Mouse (Mus musculus) CH12.LX (cell line): ENCODE results near the gene Tia1. TPM values are rescaled to one million over a fixed set of nuclear protein-coding genes. Genes with fewer than 3 reads are reported as not detected.

Source experiments
- DNase-seq: peaks from one replicate; pipeline ENCODE4 v3.0.0-alpha.2; 2013; ENCODE audit errors: extremely low read depth
- H3K27ac ChIP-seq: 2 replicates; pipeline ENCODE4 v1.5.1; 2012; ENCODE audit warnings: low read depth, mild to moderate bottlenecking, control low read depth, moderate library complexity; ENCODE audit not compliant: insufficient read depth
- H3K27me3 ChIP-seq: replicated peaks from 2 replicates; pipeline ENCODE3; 2012; ENCODE audit warnings: inconsistent platforms
- H3K36me3 ChIP-seq, 2 experiments: replicated peaks in 1 of 2; 2 replicates each; pipeline versions ENCODE3 to v1.6.1; 2012; ENCODE audit warnings: inconsistent platforms in 1 of 2, low read length in 1 of 2, mild to moderate bottlenecking in 1 of 2, mixed read lengths in 1 of 2, moderate library complexity in 1 of 2; ENCODE audit not compliant: control insufficient read depth in 1 of 2, insufficient read depth in 1 of 2
- H3K4me1 ChIP-seq, 2 experiments: 2 replicates each; pipeline ENCODE4 v1.6.1; 2012; ENCODE audit warnings: inconsistent platforms in 1 of 2, moderate library complexity in 1 of 2; ENCODE audit not compliant: insufficient read depth in 2 of 2, control insufficient read depth in 1 of 2
- H3K4me2 ChIP-seq: 2 replicates; pipeline ENCODE4 v1.6.1; 2012; ENCODE audit warnings: low read depth, mild to moderate bottlenecking, control low read depth; ENCODE audit not compliant: poor library complexity, insufficient read depth, severe bottlenecking
- H3K4me3 ChIP-seq, 3 experiments: fragments of 150-350 bp in 1 of 3; sonication (generic) in 1 of 3; replicated peaks in 1 of 3; 2 replicates each; pipeline versions ENCODE3 to v1.5.1; 2011 to 2012; ENCODE audit warnings: low read depth in 2 of 3, low read length in 2 of 3, mild to moderate bottlenecking in 2 of 3, moderate library complexity in 2 of 3, control low read depth in 1 of 3, improper control_type of control experiment in 1 of 3, inconsistent platforms in 1 of 3, mixed read lengths in 1 of 3; ENCODE audit not compliant: poor library complexity in 1 of 3
- H3K79me2 ChIP-seq: replicated peaks from 2 replicates; pipeline ENCODE4 v1.6.1; 2012; ENCODE audit warnings: mild to moderate bottlenecking, moderate library complexity; ENCODE audit not compliant: control insufficient read depth, poor library complexity, insufficient read depth, severe bottlenecking; ENCODE audit errors: extremely low read depth
- H3K9ac ChIP-seq: 2 replicates; pipeline ENCODE4 v1.6.1; 2012; ENCODE audit warnings: low read depth, mild to moderate bottlenecking, control low read depth, moderate library complexity; ENCODE audit not compliant: insufficient read depth
- H3K9me3 ChIP-seq: replicated peaks from 2 replicates; pipeline ENCODE3; 2012; ENCODE audit warnings: low read length, inconsistent platforms, mixed read lengths
- CHD1 ChIP-seq: IDR thresholded peaks from 2 replicates; pipeline ENCODE4 v1.6.1; 2012; ENCODE audit warnings: low read depth, low read length, improper control_type of control experiment, inconsistent platforms
- CTCF ChIP-seq, 2 experiments: IDR thresholded peaks in 1 of 2; conservative IDR thresholded peaks in 1 of 2; 2 replicates each; pipeline ENCODE4 v1.5.1; 2011 to 2012; ENCODE audit warnings: low read depth in 2 of 2, low read length in 2 of 2, improper control_type of control experiment in 1 of 2, inconsistent platforms in 1 of 2, mild to moderate bottlenecking in 1 of 2, moderate library complexity in 1 of 2
- ELF1 ChIP-seq: IDR thresholded peaks from 2 replicates; pipeline ENCODE4 v1.6.1; 2014; ENCODE audit warnings: low read depth, mild to moderate bottlenecking, inconsistent platforms, low read length, improper control_type of control experiment
- EP300 ChIP-seq: IDR thresholded peaks from 2 replicates; pipeline ENCODE4 v1.6.1; 2011; ENCODE audit warnings: low read length, improper control_type of control experiment
- HCFC1 ChIP-seq: IDR thresholded peaks from 2 replicates; pipeline ENCODE4 v1.6.1; 2012; ENCODE audit warnings: low read depth, mild to moderate bottlenecking, inconsistent platforms, low read length, improper control_type of control experiment
- IRF4 ChIP-seq: IDR thresholded peaks from 2 replicates; pipeline ENCODE4 v1.6.1; 2014; ENCODE audit warnings: low read depth, mild to moderate bottlenecking, inconsistent platforms, low read length, improper control_type of control experiment
- JUN ChIP-seq: IDR thresholded peaks from 2 replicates; pipeline ENCODE4 v1.6.1; 2011; ENCODE audit warnings: low read depth, mild to moderate bottlenecking, low read length, improper control_type of control experiment, moderate library complexity; ENCODE audit not compliant: insufficient read depth
- JUND ChIP-seq: conservative IDR thresholded peaks from 2 replicates; pipeline ENCODE4 v1.6.1; 2011; ENCODE audit warnings: low read depth, low read length, improper control_type of control experiment
- MAFK ChIP-seq: IDR thresholded peaks from 2 replicates; pipeline ENCODE4 v1.6.1; 2011; ENCODE audit warnings: low read length, improper control_type of control experiment; ENCODE audit not compliant: insufficient replicate concordance
- MAX ChIP-seq: IDR thresholded peaks from 2 replicates; pipeline ENCODE4 v1.6.1; 2011; ENCODE audit warnings: low read length, improper control_type of control experiment
- PAX5 ChIP-seq: IDR thresholded peaks from 2 replicates; pipeline ENCODE4 v1.6.1; 2012; ENCODE audit warnings: low read length, inconsistent platforms, mixed read lengths
- POLR2A ChIP-seq: IDR thresholded peaks from 2 replicates; pipeline ENCODE4 v1.6.1; 2011; ENCODE audit warnings: low read depth, mild to moderate bottlenecking, improper control_type of control experiment, low read length
- POLR2AphosphoS2 ChIP-seq: IDR thresholded peaks from 2 replicates; pipeline ENCODE4 v1.6.1; 2011; ENCODE audit warnings: low read depth, low read length, improper control_type of control experiment
- SIN3A ChIP-seq: IDR thresholded peaks from 2 replicates; pipeline ENCODE4 v1.6.1; 2012; ENCODE audit warnings: low read length, improper control_type of control experiment, inconsistent platforms
- TBP ChIP-seq: conservative IDR thresholded peaks from 2 replicates; pipeline ENCODE4 v1.6.1; 2011; ENCODE audit warnings: low read depth, low read length, improper control_type of control experiment
- UBTF ChIP-seq: IDR thresholded peaks from 2 replicates; pipeline ENCODE4 v1.6.1; 2012; ENCODE audit warnings: low read depth, mild to moderate bottlenecking, inconsistent platforms, low read length, improper control_type of control experiment, moderate library complexity
- USF2 ChIP-seq: conservative IDR thresholded peaks from 2 replicates; pipeline ENCODE4 v1.6.1; 2011; ENCODE audit warnings: low read depth, low read length, improper control_type of control experiment
- ZNF384 ChIP-seq: IDR thresholded peaks from 2 replicates; pipeline ENCODE4 v1.6.1; 2012; ENCODE audit warnings: low read depth, low read length, improper control_type of control experiment, inconsistent platforms
- dilution Hi-C: fragments of 300-500 bp; cut with MboI; formaldehyde crosslinking; loops from 2 replicates; pipeline ENCODE4 v1.14.3; 2020; ENCODE audit warnings: low sequenced_read_pairs; ENCODE audit not compliant: extremely low pct_unique_long_range_greater_than_20kb, extremely low pct_ligation_motif_present
- in situ Hi-C: fragments of 300-500 bp; cut with MboI; formaldehyde crosslinking; loops from 3 replicates; pipeline ENCODE4 v1.14.3; 2019; ENCODE audit warnings: low sequenced_read_pairs, low pct_ligation_motif_present, low pct_unique_long_range_greater_than_20kb, mixed read lengths
- polyA plus RNA-seq: library from polyadenylated mRNA; unstranded; fragments of >175 nt; gene quantifications from 2 replicates; pipeline ENCODE4 v1.2.1, GENCODE M21; 2012; ENCODE audit warnings: low read depth; ENCODE audit not compliant: insufficient read length
- total RNA-seq, 2 experiments: library from RNA; depleted of rRNA; stranded (reverse); fragments of 300-350 nt in 1 of 2; fragments of >200 nt in 1 of 2; gene quantifications; 2 replicates each; pipeline ENCODE4 v1.2.3; 2012 to 2014

The Tia1 gene
- total and polyA plus RNA-seq, 3 experiments, result 31.8 to 41.4 (median 34.0) TPM

DNA sequence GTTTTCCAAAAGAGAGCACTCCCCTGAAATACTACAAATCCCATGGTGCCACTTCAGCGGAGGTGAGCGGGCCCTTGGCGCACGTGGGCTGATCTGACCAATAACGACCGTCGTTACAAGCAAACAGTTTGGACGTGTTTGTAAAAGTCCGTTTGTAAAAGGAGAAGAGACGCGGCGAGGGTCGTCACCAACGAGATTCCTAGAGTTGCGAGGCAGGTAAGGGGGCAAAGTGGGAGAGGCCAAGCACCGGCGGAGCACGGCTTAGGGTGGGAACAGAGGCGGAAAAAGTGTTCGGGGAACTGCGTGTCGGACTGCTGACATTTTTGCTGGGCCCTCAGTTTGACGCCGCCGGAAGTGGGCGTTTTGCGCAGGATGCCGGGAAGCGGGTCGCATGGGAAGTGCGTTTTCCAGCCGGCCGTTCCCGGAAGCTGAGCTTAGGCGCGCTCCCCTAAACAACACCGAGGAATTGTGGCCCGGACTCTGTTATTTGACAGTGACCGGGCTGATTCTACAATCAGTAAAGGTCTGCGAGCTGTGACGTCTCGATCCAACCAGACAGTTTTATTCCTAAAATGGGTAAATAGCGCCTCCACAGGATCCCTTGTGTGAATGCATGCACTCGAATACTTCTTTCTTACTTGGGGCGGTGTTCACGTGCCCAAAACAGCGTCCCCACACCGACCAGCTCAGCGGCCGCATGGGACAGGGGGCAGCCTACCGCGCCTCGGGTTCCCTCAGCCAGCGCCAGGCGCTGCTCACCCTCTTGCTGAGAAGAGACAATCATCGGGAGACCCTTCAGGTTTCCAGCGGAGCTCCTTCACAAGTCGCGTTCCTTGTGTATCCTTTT lies 34.5 kb downstream of the Tia1 start, which contains the start of gene C87436 (continued):
- peak; percentile 73; the same call in 1 of the 2 replicates for TF ChIP-seq TBP
- TF ChIP-seq EP300, result no peak
- TF ChIP-seq JUND, result peak; percentile 70
- peak; percentile 82 for TF ChIP-seq POLR2A
- peak; percentile 35 to 63; a peak in 3 of 4 replicates for TF ChIP-seq CTCF (conservative IDR thresholded peaks at IDR 0.05 in 1 of 2, IDR thresholded peaks at IDR 0.05 in 1 of 2; ENCODE audit: low read depth in 2 of 2, low read length in 2 of 2)
- 0 out of 2 replicates have a peak, but pooled peaks have one; percentile 59 for TF ChIP-seq MAFK
- TF ChIP-seq HCFC1, result peak; percentile 96
- TF ChIP-seq JUN, result no peak
- peak; percentile 98 for TF ChIP-seq POLR2AphosphoS2
- TF ChIP-seq UBTF, result 0 out of 2 replicates have a peak, but pooled peaks have one; percentile 56
- TF ChIP-seq, all 38 proteins: peak for 33

DNA sequence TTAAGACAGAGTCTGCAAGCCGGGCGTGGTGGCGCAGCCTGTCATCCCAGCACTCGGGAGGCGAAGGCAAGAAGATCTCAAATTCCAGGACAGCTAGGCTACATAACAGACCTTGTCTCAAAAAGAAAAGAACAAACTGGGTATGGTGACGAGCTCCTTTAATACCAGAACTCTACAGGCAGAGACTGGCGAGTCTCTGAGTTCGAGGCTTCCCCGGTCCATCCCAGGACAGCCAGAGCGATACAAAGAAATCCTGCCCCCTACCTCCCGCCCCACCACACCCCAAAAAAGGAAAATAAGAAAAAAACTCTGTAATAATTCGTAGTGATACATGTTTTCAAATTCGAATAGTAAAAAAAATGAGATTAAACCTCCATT lies 35.1 kb downstream of the Tia1 start:
- DNase-seq, result peak; percentile 24
- H3K79me2 ChIP-seq, result no peaks in the 10 kb centered on the region; the same call in 1 of the 2 replicates
- H3K27me3 ChIP-seq, result no peaks in the 10 kb centered on the region
- peaks cover 2 to 23% of the 10 kb centered on the region in 2 experiments; a peak in 3 of 4 replicates for H3K4me1 ChIP-seq
- H3K9ac ChIP-seq, result peak overlapping the region; percentile 88
- H3K4me2 ChIP-seq, result peak overlapping the region; percentile 82
- peaks cover 10 to 47% of the 10 kb centered on the region in 2 experiments for H3K36me3 ChIP-seq
- H3K27ac ChIP-seq, result peak overlapping the region; percentile 82
- peak overlapping the region; percentile 72 to 92 (median 88) for H3K4me3 ChIP-seq
- in situ Hi-C loops, result loop anchor here (10.0 kb wide), 1 partner anchor 236 kb away; no protein-coding TSS in a partner anchor
- dilution Hi-C loops, result no loop called here
- H3K9me3 ChIP-seq, result no peaks in the 10 kb centered on the region
- TF ChIP-seq USF2 (no peak), ZNF384 (0 out of 2 replicates have a peak, but pooled peaks have one; percentile 20)

GRCm38 (mm10) chr6:86439531-86439930 lies 35.5 kb downstream of the Tia1 start:
- peak overlapping the region; percentile 82 for H3K4me2 ChIP-seq
- H3K9ac ChIP-seq, result peak overlapping the region; percentile 88
- no peaks in the 10 kb centered on the region for H3K27me3 ChIP-seq
- peaks cover 13 to 47% of the 10 kb centered on the region in 2 experiments for H3K36me3 ChIP-seq
- no peaks in the 10 kb centered on the region; the same call in 1 of the 2 replicates for H3K79me2 ChIP-seq
- H3K4me1 ChIP-seq, result peaks cover 2 to 23% of the 10 kb centered on the region in 2 experiments; a peak in 3 of 4 replicates
- dilution Hi-C loops (no loop called here), in situ Hi-C loops (loop anchor here (10.0 kb wide), 1 partner anchor 235 kb away; no protein-coding TSS in a partner anchor)
- peak; percentile 17 for DNase-seq
- peak overlapping the region; percentile 72 to 92 (median 88) for H3K4me3 ChIP-seq
- no peak overlapping the region for H3K27ac ChIP-seq
- no peaks in the 10 kb centered on the region for H3K9me3 ChIP-seq
- no peak for TF ChIP-seq CHD1
- TF ChIP-seq SIN3A, result no peak
- TF ChIP-seq ELF1, result no peak
- no peak for TF ChIP-seq IRF4
- TF ChIP-seq PAX5, result no peak
- no peak for TF ChIP-seq MAX
